Comparison of ENCODE assay signal across 8 mouse cellular contexts in genomic region chr10:95415533-95416360, GRCm38 (mm10). TPM values are rescaled to one million over a fixed set of nuclear protein-coding genes. Genes with fewer than 3 reads are reported as not detected.
DNase-seq lines count a peak whose midpoint lies in the region; ATAC-seq and TF ChIP-seq lines count a peak whose summit lies in the region.

No protein-coding gene starts in this region.

- peak overlapping the region; percentile 66 for H3K4me3 ChIP-seq in intestine, embryonic 14.5 days (ENCODE audit: low read depth, low read length)
- H3K4me3 ChIP-seq in limb, embryonic 13.5 days: peak overlapping the region; percentile 81
- peak overlapping the region; percentile 70 for H3K4me3 ChIP-seq in midbrain, postnatal 0 days (ENCODE audit: low read depth, low read length)
- peak overlapping the region; percentile 78 for H3K4me3 ChIP-seq in stomach, embryonic 15.5 days (replicated peaks)

- H3K9me3 ChIP-seq in intestine, embryonic 14.5 days (ENCODE audit: control insufficient read depth, low read length): no peaks in the 10 kb centered on the region
- no peaks in the 10 kb centered on the region for H3K9me3 ChIP-seq in limb, embryonic 13.5 days
- no peaks in the 10 kb centered on the region for H3K9me3 ChIP-seq in midbrain, postnatal 0 days (ENCODE audit: low read length)
- no peaks in the 10 kb centered on the region for H3K9me3 ChIP-seq in stomach, embryonic 15.5 days

- H3K4me2 ChIP-seq in intestine, embryonic 14.5 days (ENCODE audit: low read length): peak overlapping the region; percentile 94
- peak overlapping the region; percentile 96 for H3K4me2 ChIP-seq in limb, embryonic 13.5 days (replicated peaks)
- peak overlapping the region; percentile 96 for H3K4me2 ChIP-seq in midbrain, postnatal 0 days (ENCODE audit: low read depth, low read length, poor library complexity, severe bottlenecking)
- H3K4me2 ChIP-seq in stomach, embryonic 15.5 days: peak overlapping the region; percentile 95

- TF ChIP-seq CTCF in midbrain, postnatal 0 days (IDR thresholded peaks at IDR 0.05): peak; percentile 34

- H3K27me3 ChIP-seq in intestine, embryonic 14.5 days (replicated peaks; ENCODE audit: control insufficient read depth, insufficient read depth, low read length): 0 out of 2 replicates have a peak, but pooled peaks cover 6% of the 10 kb centered on the region
- H3K27me3 ChIP-seq in limb, embryonic 13.5 days: peaks cover 6% of the 10 kb centered on the region; the same call in 1 of the 2 replicates
- no peaks in the 10 kb centered on the region for H3K27me3 ChIP-seq in midbrain, postnatal 0 days (ENCODE audit: insufficient read depth, low read length)
- 0 out of 2 replicates have a peak, but pooled peaks cover 3% of the 10 kb centered on the region for H3K27me3 ChIP-seq in stomach, embryonic 15.5 days (replicated peaks)

- no peaks in the 10 kb centered on the region for H3K36me3 ChIP-seq in intestine, embryonic 14.5 days (ENCODE audit: control insufficient read depth, insufficient read depth, low read length)
- H3K36me3 ChIP-seq in limb, embryonic 13.5 days: peaks cover 3% of the 10 kb centered on the region
- H3K36me3 ChIP-seq in midbrain, postnatal 0 days (ENCODE audit: insufficient read depth, low read length): no peaks in the 10 kb centered on the region
- H3K36me3 ChIP-seq in stomach, embryonic 15.5 days: no peaks in the 10 kb centered on the region

- H3K27ac ChIP-seq in intestine, embryonic 14.5 days (ENCODE audit: low read depth): peak overlapping the region; percentile 84
- peak overlapping the region; percentile 93 for H3K27ac ChIP-seq in limb, embryonic 13.5 days
- peak overlapping the region; percentile 81 for H3K27ac ChIP-seq in midbrain, postnatal 0 days (ENCODE audit: low read depth, low read length)
- H3K27ac ChIP-seq in stomach, embryonic 15.5 days: peak overlapping the region; percentile 86

- H3K4me1 ChIP-seq in intestine, embryonic 14.5 days (replicated peaks; ENCODE audit: control insufficient read depth, insufficient read depth, low read length): peaks cover 6% of the 10 kb centered on the region
- peaks cover 32% of the 10 kb centered on the region for H3K4me1 ChIP-seq in limb, embryonic 13.5 days
- H3K4me1 ChIP-seq in midbrain, postnatal 0 days (ENCODE audit: insufficient read depth, low read length): peaks cover 3% of the 10 kb centered on the region
- H3K4me1 ChIP-seq in stomach, embryonic 15.5 days: peaks cover 23% of the 10 kb centered on the region

- WGBS in intestine, embryonic 14.5 days: under 1% methylated on average over 65 of the region's 65 CpGs
- under 1% methylated on average over 59 of the region's 65 CpGs for WGBS in limb, embryonic 13.5 days
- WGBS in midbrain, postnatal 0 days: under 1% methylated on average over 60 of the region's 65 CpGs
- under 1% methylated on average over 59 of the region's 65 CpGs for WGBS in stomach, embryonic 15.5 days

- peak overlapping the region; percentile 69 for H3K9ac ChIP-seq in intestine, embryonic 14.5 days (ENCODE audit: low read length)
- peak overlapping the region; percentile 86 for H3K9ac ChIP-seq in limb, embryonic 13.5 days
- H3K9ac ChIP-seq in midbrain, postnatal 0 days (replicated peaks; ENCODE audit: low read length, poor library complexity, severe bottlenecking): peak overlapping the region; percentile 83
- H3K9ac ChIP-seq in stomach, embryonic 15.5 days: peak overlapping the region; percentile 65

- peak; percentile 10; the same call in 1 of the 2 replicates for ATAC-seq in intestine, embryonic 14.5 days (replicated peaks; ENCODE audit: low FRiP score, low TSS enrichment, low read depth)
- peak; percentile 4; the same call in 1 of the 2 replicates for ATAC-seq in limb, embryonic 13.5 days (ENCODE audit: low FRiP score, low read depth)
- peak; percentile 32 for ATAC-seq in midbrain, postnatal 0 days (ENCODE audit: low FRiP score)
- no peak for ATAC-seq in stomach, embryonic 15.5 days (ENCODE audit: insufficient read depth, low FRiP score, low read depth)

- DNase-seq in left cerebral cortex, adult 18-20 months (ENCODE audit: low spot score in 2 of 2): peak; percentile 54 to 67
- DNase-seq in left cerebral cortex, adult 11 months (ENCODE audit: low spot score): no peak
- peak; percentile 16 to 23 for DNase-seq in cerebellum, postnatal 36 days
- DNase-seq in gastrocnemius, postnatal 25 days: peak; percentile 58
- DNase-seq in intestine, embryonic 14.5 days (ENCODE audit: low spot score): peak; percentile 86
- peak; percentile 56 for DNase-seq in midbrain, postnatal 0 days (ENCODE audit: low spot score)

RNA-seq across cellular contexts. Expression of gene Socs2, which starts 1.2 kb away (rescaled TPM):
- 10 to 100 TPM; 26.9 to 31.7 TPM for total RNA-seq in left cerebral cortex, adult 18-20 months (2021)
- total RNA-seq in gastrocnemius, postnatal 25 days (2021): 10 to 100 TPM in 1 of 2 experiments, 1 to 10 TPM in 1; 5.0 to 12.4 TPM
- polyA plus RNA-seq in intestine, embryonic 14.5 days (2014; fragmentation: Nextera tagmentation; extraction: Ambion mirVana): 47.1 and 52.7 TPM in 2 replicates
- 72.7 and 88.6 TPM in 2 replicates for polyA plus RNA-seq in limb, embryonic 13.5 days (2015; fragmentation: Nextera tagmentation; extraction: Ambion mirVana)
- total RNA-seq in midbrain, postnatal 0 days (2014; rRNA removed): 68.4 and 72.1 TPM in 2 replicates
- polyA plus RNA-seq in midbrain, postnatal 0 days (2015; fragmentation: Nextera tagmentation; extraction: Ambion mirVana): 102 and 107 TPM in 2 replicates
- polyA plus RNA-seq in stomach, embryonic 15.5 days (2015; fragmentation: Nextera tagmentation; extraction: Ambion mirVana): 35.1 and 41.0 TPM in 2 replicates
